Mouse (Mus musculus): Measurements from ENCODE around the gene Mslnl.

The Mslnl gene

GRCm38 (mm10) chr17:25735745-25736144 is at the start of gene Mslnl:
TSS of gene Mslnl (plus strand) at chr17:25736042.
- in situ Hi-C loops (cut with MboI; ENCODE audit: low pct_unique_long_range_greater_than_20kb in 1 of 2, low sequenced_read_pairs in 2 of 2, unreplicated experiment in 1 of 2) = loop anchor here in 1 of 2 experiments (10.0 kb wide), 1 partner anchor 59 kb away; the partner anchor contains the start of genes AC134908.4, Fam173a and Metrn

GRCm38 (mm10) chr17:25686323-25686722 is 49.5 kb upstream of the Mslnl start:
- in situ Hi-C loops (cut with MboI; ENCODE audit: low pct_unique_long_range_greater_than_20kb in 1 of 2, low sequenced_read_pairs in 2 of 2, unreplicated experiment in 1 of 2) = no loop called here

- in situ Hi-C loops (cut with MboI; ENCODE audit: low pct_unique_long_range_greater_than_20kb in 1 of 2, low sequenced_read_pairs in 2 of 2, unreplicated experiment in 1 of 2) = no loop called here
These were observed 46.9 kb upstream of the Mslnl start for GRCm38 (mm10) chr17:25688922-25689321.

GRCm38 (mm10) chr17:25696263-25696662 is 39.6 kb upstream of the Mslnl start:
- in situ Hi-C loops (cut with MboI; ENCODE audit: low pct_unique_long_range_greater_than_20kb in 1 of 2, low sequenced_read_pairs in 2 of 2, unreplicated experiment in 1 of 2) = loop anchor here in 1 of 2 experiments (10.0 kb wide), 2 partner anchors 191 to 221 kb away; no protein-coding TSS in a partner anchor

GRCm38 (mm10) chr17:25698446-25698845 is 37.4 kb upstream of the Mslnl start:
- in situ Hi-C loops (cut with MboI; ENCODE audit: low pct_unique_long_range_greater_than_20kb in 1 of 2, low sequenced_read_pairs in 2 of 2, unreplicated experiment in 1 of 2) = loop anchor here in 1 of 2 experiments (10.0 kb wide), 2 partner anchors 194 to 224 kb away; no protein-coding TSS in a partner anchor

GRCm38 (mm10) chr17:25700863-25701496 is 34.9 kb upstream of the Mslnl start:
- in situ Hi-C loops (cut with MboI; ENCODE audit: low pct_unique_long_range_greater_than_20kb in 1 of 2, low sequenced_read_pairs in 2 of 2, unreplicated experiment in 1 of 2) = loop anchor here in 1 of 2 experiments (10.0 kb wide), 1 partner anchor 104 kb away; the partner anchor contains the start of gene Fbxl16

- in situ Hi-C loops (cut with MboI; ENCODE audit: low pct_unique_long_range_greater_than_20kb in 1 of 2, low sequenced_read_pairs in 2 of 2, unreplicated experiment in 1 of 2) = loop anchor here in 1 of 2 experiments (10.0 kb wide), 1 partner anchor 95 kb away; the partner anchor contains the start of gene Fbxl16
These were observed 25.8 kb upstream of the Mslnl start for GRCm38 (mm10) chr17:25709994-25710393.

- in situ Hi-C loops (cut with MboI; ENCODE audit: low pct_unique_long_range_greater_than_20kb in 1 of 2, low sequenced_read_pairs in 2 of 2, unreplicated experiment in 1 of 2) = no loop called here
These were observed 24.7 kb upstream of the Mslnl start for GRCm38 (mm10) chr17:25711136-25711535.

GRCm38 (mm10) chr17:25715627-25716026 is 20.2 kb upstream of the Mslnl start:
- in situ Hi-C loops (cut with MboI; ENCODE audit: low pct_unique_long_range_greater_than_20kb in 1 of 2, low sequenced_read_pairs in 2 of 2, unreplicated experiment in 1 of 2) = no loop called here

- in situ Hi-C loops (cut with MboI; ENCODE audit: low pct_unique_long_range_greater_than_20kb in 1 of 2, low sequenced_read_pairs in 2 of 2, unreplicated experiment in 1 of 2) = no loop called here
These were observed 19.7 kb upstream of the Mslnl start for GRCm38 (mm10) chr17:25716130-25716529.

- in situ Hi-C loops (cut with MboI; ENCODE audit: low pct_unique_long_range_greater_than_20kb in 1 of 2, low sequenced_read_pairs in 2 of 2, unreplicated experiment in 1 of 2) = no loop called here
These were observed 18.9 kb upstream of the Mslnl start, which contains the start of gene Gng13 for GRCm38 (mm10) chr17:25716711-25717637. TSS of gene Gng13 (plus strand) at chr17:25717171.

GRCm38 (mm10) chr17:25717691-25718090 is 18.2 kb upstream of the Mslnl start:
- in situ Hi-C loops (cut with MboI; ENCODE audit: low pct_unique_long_range_greater_than_20kb in 1 of 2, low sequenced_read_pairs in 2 of 2, unreplicated experiment in 1 of 2) = no loop called here

GRCm38 (mm10) chr17:25721476-25721875 is 14.4 kb upstream of the Mslnl start:
- in situ Hi-C loops (cut with MboI; ENCODE audit: low pct_unique_long_range_greater_than_20kb in 1 of 2, low sequenced_read_pairs in 2 of 2, unreplicated experiment in 1 of 2) = no loop called here

- in situ Hi-C loops (cut with MboI; ENCODE audit: low pct_unique_long_range_greater_than_20kb in 1 of 2, low sequenced_read_pairs in 2 of 2, unreplicated experiment in 1 of 2) = no loop called here
These were observed 12.4 kb upstream of the Mslnl start for GRCm38 (mm10) chr17:25723470-25723869.

GRCm38 (mm10) chr17:25723919-25724318 is 11.9 kb upstream of the Mslnl start:
- in situ Hi-C loops (cut with MboI; ENCODE audit: low pct_unique_long_range_greater_than_20kb in 1 of 2, low sequenced_read_pairs in 2 of 2, unreplicated experiment in 1 of 2) = no loop called here

- in situ Hi-C loops (cut with MboI; ENCODE audit: low pct_unique_long_range_greater_than_20kb in 1 of 2, low sequenced_read_pairs in 2 of 2, unreplicated experiment in 1 of 2) = no loop called here
These were observed 10.6 kb upstream of the Mslnl start for GRCm38 (mm10) chr17:25725264-25725663.

GRCm38 (mm10) chr17:25727265-25728008 is 8.4 kb upstream of the Mslnl start, which contains the start of the genes Chtf18 and Rpusd1:
TSS of gene Chtf18 (minus strand) at chr17:25727419.
TSS of gene Rpusd1 (plus strand) at chr17:25727670.
- in situ Hi-C loops (cut with MboI; ENCODE audit: low pct_unique_long_range_greater_than_20kb in 1 of 2, low sequenced_read_pairs in 2 of 2, unreplicated experiment in 1 of 2) = no loop called here

GRCm38 (mm10) chr17:25728009-25728270 is 7.9 kb upstream of the Mslnl start:
- in situ Hi-C loops (cut with MboI; ENCODE audit: low pct_unique_long_range_greater_than_20kb in 1 of 2, low sequenced_read_pairs in 2 of 2, unreplicated experiment in 1 of 2) = no loop called here
